Mouse (Mus musculus): ENCODE data around the gene Eif2d. TPM values are rescaled to one million over a fixed set of nuclear protein-coding genes. Genes with fewer than 3 reads are reported as not detected.

Eif2d gene
- polyA plus RNA-seq, 1 experiment from 2014 or later = 67.9 TPM

DNA sequence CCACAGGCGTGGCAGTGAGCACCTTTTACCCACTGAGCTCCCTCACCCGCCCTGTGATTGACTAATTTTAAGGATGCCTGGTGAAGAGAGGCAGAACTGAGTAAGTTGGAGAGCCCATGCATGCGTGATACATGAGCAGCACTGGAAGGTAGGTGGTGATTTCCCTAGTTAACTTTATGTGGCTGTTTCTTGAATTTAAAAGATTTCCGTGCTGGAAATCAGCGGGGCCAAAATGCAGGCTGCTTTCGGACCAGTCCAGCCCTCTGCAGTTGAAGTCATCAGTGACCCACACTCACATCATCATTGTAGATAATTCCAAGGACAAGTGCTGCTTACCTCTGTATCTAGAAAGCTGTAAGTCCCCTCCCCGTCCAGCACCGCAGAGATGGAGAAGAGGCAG lies 22.8 kb downstream of the Eif2d start:
- no peaks in the 10 kb centered on the region for H3K9me3 ChIP-seq (ENCODE audit: control insufficient read depth, low read length)
- WGBS = 93% methylated on average over 8 of the region's 8 CpGs
- H3K36me3 ChIP-seq (ENCODE audit: control insufficient read depth, insufficient read depth, low read length) = peaks cover 65% of the 10 kb centered on the region

GRCm38 (mm10) chr1:131177249-131177648 lies 24.3 kb downstream of the Eif2d start:
- Histone ChIP-seq H3K9ac (ENCODE audit: low read depth, low read length) (no peak overlapping the region), H3K4me2 (replicated peaks; ENCODE audit: low read depth, low read length) (no peak overlapping the region), H3K27ac (ENCODE audit: low read depth, low read length) (no peak overlapping the region), H3K4me3 (ENCODE audit: low read length) (no peak overlapping the region), H3K4me1 (ENCODE audit: control insufficient read depth, insufficient read depth, low read length) (no peaks in the 10 kb centered on the region), H3K9me3 (ENCODE audit: control insufficient read depth, low read length) (no peaks in the 10 kb centered on the region), H3K27me3 (ENCODE audit: control insufficient read depth, insufficient read depth, low read length) (no peaks in the 10 kb centered on the region), H3K36me3 (ENCODE audit: control insufficient read depth, insufficient read depth, low read length) (peaks cover 50% of the 10 kb centered on the region)
- no peak for ATAC-seq (ENCODE audit: low FRiP score, low TSS enrichment)
- WGBS = 83% methylated on average over 4 of the region's 4 CpGs

More for the DNA sequence above, 22.8 kb downstream of the Eif2d start:
- H3K27me3 ChIP-seq (ENCODE audit: control insufficient read depth, insufficient read depth, low read length) = no peaks in the 10 kb centered on the region
- ATAC-seq (ENCODE audit: low FRiP score, low TSS enrichment) = no peak
- no peak overlapping the region for H3K4me2 ChIP-seq (replicated peaks; ENCODE audit: low read depth, low read length)
- no peak overlapping the region for H3K4me3 ChIP-seq (ENCODE audit: low read length)
- H3K9ac ChIP-seq (ENCODE audit: low read depth, low read length) = no peak overlapping the region
- no peaks in the 10 kb centered on the region for H3K4me1 ChIP-seq (ENCODE audit: control insufficient read depth, insufficient read depth, low read length)
- no peak overlapping the region for H3K27ac ChIP-seq (ENCODE audit: low read depth, low read length)

- H3K27ac ChIP-seq (ENCODE audit: low read depth, low read length) = no peak overlapping the region
- no peak for ATAC-seq (ENCODE audit: low FRiP score, low TSS enrichment)
- H3K4me3 ChIP-seq (ENCODE audit: low read length) = no peak overlapping the region
- peaks cover 45% of the 10 kb centered on the region for H3K36me3 ChIP-seq (ENCODE audit: control insufficient read depth, insufficient read depth, low read length)
- no peaks in the 10 kb centered on the region for H3K9me3 ChIP-seq (ENCODE audit: control insufficient read depth, low read length)
- WGBS = 88% methylated on average over 5 of the region's 5 CpGs
- no peak overlapping the region for H3K9ac ChIP-seq (ENCODE audit: low read depth, low read length)
- no peaks in the 10 kb centered on the region for H3K4me1 ChIP-seq (ENCODE audit: control insufficient read depth, insufficient read depth, low read length)
- no peak overlapping the region for H3K4me2 ChIP-seq (replicated peaks; ENCODE audit: low read depth, low read length)
- no peaks in the 10 kb centered on the region for H3K27me3 ChIP-seq (ENCODE audit: control insufficient read depth, insufficient read depth, low read length)
Observed at GRCm38 (mm10) chr1:131178083-131178482, 25.1 kb downstream of the Eif2d start.

DNA sequence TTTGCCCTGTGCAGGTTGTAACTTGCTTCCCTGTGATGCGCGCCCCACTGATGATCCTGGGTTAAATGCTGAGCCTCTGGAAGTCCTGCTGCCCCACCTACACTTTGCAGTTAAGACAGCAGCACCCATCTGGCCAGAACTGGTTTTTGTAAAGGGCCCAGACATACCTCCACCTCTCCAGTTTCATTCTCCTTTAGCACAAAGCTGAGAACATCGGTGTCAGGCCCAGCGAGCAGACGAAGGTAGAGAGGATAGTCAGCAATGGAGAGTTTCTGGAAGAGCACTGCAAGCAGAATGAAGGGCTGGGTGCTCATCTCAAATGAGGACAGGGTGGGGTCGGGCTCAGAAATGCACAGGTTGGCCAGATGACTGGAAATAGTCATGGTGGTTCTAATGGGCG lies 27.4 kb downstream of the Eif2d start:
- 95% methylated on average over 7 of the region's 7 CpGs for WGBS
- H3K27me3 ChIP-seq (ENCODE audit: control insufficient read depth, insufficient read depth, low read length) = no peaks in the 10 kb centered on the region
- no peaks in the 10 kb centered on the region for H3K9me3 ChIP-seq (ENCODE audit: control insufficient read depth, low read length)
- H3K27ac ChIP-seq (ENCODE audit: low read depth, low read length) = no peak overlapping the region
- ATAC-seq (ENCODE audit: low FRiP score, low TSS enrichment) = no peak
- no peak overlapping the region for H3K4me2 ChIP-seq (replicated peaks; ENCODE audit: low read depth, low read length)
- no peak overlapping the region for H3K9ac ChIP-seq (ENCODE audit: low read depth, low read length)
- no peaks in the 10 kb centered on the region for H3K4me1 ChIP-seq (ENCODE audit: control insufficient read depth, insufficient read depth, low read length)
- no peak overlapping the region for H3K4me3 ChIP-seq (ENCODE audit: low read length)
- H3K36me3 ChIP-seq (ENCODE audit: control insufficient read depth, insufficient read depth, low read length) = peaks cover 35% of the 10 kb centered on the region

DNA sequence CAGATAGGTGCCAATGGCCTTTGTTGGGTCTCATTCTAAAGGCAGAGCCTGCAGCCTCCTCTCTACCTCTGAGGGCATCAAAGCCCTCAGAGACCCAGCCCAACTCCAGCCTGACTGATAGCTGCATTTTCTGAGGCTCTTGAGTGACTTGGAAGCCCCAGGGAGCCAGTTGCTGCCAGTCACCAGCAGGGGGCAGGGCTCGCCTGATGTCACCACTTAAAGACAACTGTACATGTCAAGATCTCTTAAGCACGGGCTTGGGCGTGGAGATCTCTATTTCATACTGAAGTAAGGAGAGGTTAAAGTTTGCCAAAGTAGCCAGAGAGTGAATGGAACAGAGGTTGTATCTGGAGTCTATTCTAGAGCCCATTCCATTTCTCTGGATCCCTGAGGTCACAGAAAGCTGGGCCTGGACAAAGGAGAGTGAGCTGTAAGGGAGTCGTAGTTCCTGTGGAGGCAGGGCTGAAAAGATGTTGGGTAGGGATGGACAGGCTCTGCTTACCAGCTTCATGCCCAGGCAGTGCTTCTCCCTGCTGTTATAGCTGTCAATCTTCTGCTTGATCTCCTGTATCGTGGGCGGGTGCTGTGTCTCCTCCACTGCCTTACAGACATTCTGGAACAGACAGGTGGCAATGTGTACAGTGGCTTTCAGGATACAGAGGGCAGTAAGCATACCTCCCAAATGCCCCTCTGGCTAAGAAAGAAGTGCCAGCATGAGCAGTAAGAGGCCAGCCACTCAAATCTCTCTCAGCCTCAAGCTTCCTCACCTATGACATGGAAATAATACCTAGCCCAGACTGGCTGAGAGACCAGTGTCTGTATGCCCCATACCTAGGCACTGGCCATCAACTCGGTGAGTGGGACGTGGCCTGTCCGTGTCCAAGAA lies 28.9 kb downstream of the Eif2d start:
- ATAC-seq (ENCODE audit: low FRiP score, low TSS enrichment) = peak; percentile 65
- peaks cover 21% of the 10 kb centered on the region for H3K36me3 ChIP-seq (ENCODE audit: control insufficient read depth, insufficient read depth, low read length)
- no peaks in the 10 kb centered on the region for H3K4me1 ChIP-seq (ENCODE audit: control insufficient read depth, insufficient read depth, low read length)
- H3K27ac ChIP-seq (ENCODE audit: low read depth, low read length) = no peak overlapping the region
- no peaks in the 10 kb centered on the region for H3K9me3 ChIP-seq (ENCODE audit: control insufficient read depth, low read length)
- H3K9ac ChIP-seq (ENCODE audit: low read depth, low read length) = no peak overlapping the region
- 62% methylated on average over 9 of the region's 9 CpGs for WGBS
- H3K4me3 ChIP-seq (ENCODE audit: low read length) = no peak overlapping the region
- no peak overlapping the region for H3K4me2 ChIP-seq (replicated peaks; ENCODE audit: low read depth, low read length)
- H3K27me3 ChIP-seq (ENCODE audit: control insufficient read depth, insufficient read depth, low read length) = no peaks in the 10 kb centered on the region

DNA sequence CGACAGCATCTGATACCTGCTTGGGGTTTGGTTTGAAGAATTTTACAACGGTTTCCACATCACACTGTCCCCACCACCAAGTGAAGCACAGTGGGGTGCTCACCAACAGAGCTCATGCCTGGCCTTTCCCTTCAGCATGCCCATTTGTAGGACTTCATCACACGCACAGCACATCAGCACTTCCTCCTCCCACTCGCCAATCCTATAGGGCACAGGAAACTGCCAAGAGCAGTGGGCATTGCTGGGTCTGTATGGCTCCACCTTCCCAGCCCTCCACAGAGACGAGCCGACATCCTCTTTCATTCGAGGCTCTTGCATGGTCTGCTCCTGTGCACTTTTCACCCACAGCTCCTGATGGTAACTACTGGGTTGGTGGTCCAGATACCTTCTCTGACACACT lies 30.2 kb downstream of the Eif2d start:
- WGBS = 87% methylated on average over 7 of the region's 7 CpGs
- no peak for ATAC-seq (ENCODE audit: low FRiP score, low TSS enrichment)
- no peak overlapping the region for H3K27ac ChIP-seq (ENCODE audit: low read depth, low read length)

GRCm38 (mm10) chr1:131184253-131184955 lies 31.4 kb downstream of the Eif2d start:
- H3K27ac ChIP-seq (ENCODE audit: low read depth, low read length) = no peak overlapping the region
- no peak overlapping the region for H3K4me2 ChIP-seq (replicated peaks; ENCODE audit: low read depth, low read length)
- H3K9me3 ChIP-seq (ENCODE audit: control insufficient read depth, low read length) = no peaks in the 10 kb centered on the region
- no peak overlapping the region for H3K4me3 ChIP-seq (ENCODE audit: low read length)
- no peak for ATAC-seq (ENCODE audit: low FRiP score, low TSS enrichment)
- H3K36me3 ChIP-seq (ENCODE audit: control insufficient read depth, insufficient read depth, low read length) = peaks cover 7% of the 10 kb centered on the region; the same call in 1 of the 2 replicates
- 81% methylated on average over 9 of the region's 9 CpGs for WGBS
- H3K9ac ChIP-seq (ENCODE audit: low read depth, low read length) = no peak overlapping the region
- H3K4me1 ChIP-seq (ENCODE audit: control insufficient read depth, insufficient read depth, low read length) = no peaks in the 10 kb centered on the region
- H3K27me3 ChIP-seq (ENCODE audit: control insufficient read depth, insufficient read depth, low read length) = no peaks in the 10 kb centered on the region

More for the DNA sequence above, 30.2 kb downstream of the Eif2d start:
- H3K9ac ChIP-seq (ENCODE audit: low read depth, low read length) = no peak overlapping the region
- no peak overlapping the region for H3K4me2 ChIP-seq (replicated peaks; ENCODE audit: low read depth, low read length)
- peaks cover 12% of the 10 kb centered on the region for H3K36me3 ChIP-seq (ENCODE audit: control insufficient read depth, insufficient read depth, low read length)
- H3K27me3 ChIP-seq (ENCODE audit: control insufficient read depth, insufficient read depth, low read length) = no peaks in the 10 kb centered on the region
- H3K4me1 ChIP-seq (ENCODE audit: control insufficient read depth, insufficient read depth, low read length) = no peaks in the 10 kb centered on the region
- H3K9me3 ChIP-seq (ENCODE audit: control insufficient read depth, low read length) = no peaks in the 10 kb centered on the region
- H3K4me3 ChIP-seq (ENCODE audit: low read length) = no peak overlapping the region

- no peak for ATAC-seq (ENCODE audit: low FRiP score, low TSS enrichment)
- H3K27me3 ChIP-seq (ENCODE audit: control insufficient read depth, insufficient read depth, low read length) = no peaks in the 10 kb centered on the region
- H3K9me3 ChIP-seq (ENCODE audit: control insufficient read depth, low read length) = no peaks in the 10 kb centered on the region
- H3K4me3 ChIP-seq (ENCODE audit: low read length) = no peak overlapping the region
- H3K27ac ChIP-seq (ENCODE audit: low read depth, low read length) = no peak overlapping the region
- no peaks in the 10 kb centered on the region; the same call in 1 of the 2 replicates for H3K36me3 ChIP-seq (ENCODE audit: control insufficient read depth, insufficient read depth, low read length)
- WGBS = 82% methylated on average over 8 of the region's 8 CpGs
- no peak overlapping the region for H3K4me2 ChIP-seq (replicated peaks; ENCODE audit: low read depth, low read length)
- H3K4me1 ChIP-seq (ENCODE audit: control insufficient read depth, insufficient read depth, low read length) = no peaks in the 10 kb centered on the region
- no peak overlapping the region for H3K9ac ChIP-seq (ENCODE audit: low read depth, low read length)
Observed at GRCm38 (mm10) chr1:131184956-131185660, 32.1 kb downstream of the Eif2d start.
